Comparison of ENCODE assay signal across 16 mouse cellular contexts in genomic region chr3:107162741-107163140, GRCm38 (mm10). TPM values are rescaled to one million over a fixed set of nuclear protein-coding genes. Genes with fewer than 3 reads are reported as not detected.
"Had no signal": no experiment of that assay in that cellular context is flagged by ENCODE, and none has a peak within 500 bp of the region (broad histone marks: within the 10 kb centered on the region; RNA-seq: fewer than 3 reads in every experiment).

No protein-coding gene starts in this region.

- H3K27ac ChIP-seq: layer of hippocampus, adult 2 months; limb, embryonic 13.5 days; liver, embryonic 15.5 days; midbrain, embryonic 15.5 days; neural tube, embryonic 13.5 days; stomach, postnatal 0 days had no signal

- H3K9me3 ChIP-seq: limb, embryonic 13.5 days; liver, embryonic 15.5 days; midbrain, embryonic 15.5 days; neural tube, embryonic 13.5 days had no signal

- H3K4me1 ChIP-seq: liver, embryonic 15.5 days had no signal

- H3K36me3 ChIP-seq: limb, embryonic 13.5 days; liver, embryonic 15.5 days; midbrain, embryonic 15.5 days; neural tube, embryonic 13.5 days had no signal

- ATAC-seq: lung, postnatal 0 days; midbrain, embryonic 15.5 days had no signal

- DNase-seq: kidney, adult 18-20 months; kidney, postnatal 10 days; kidney, postnatal 4 days; left cerebral cortex, postnatal 4 days; lung, adult 2 months; lung, postnatal 36 days; right cerebral cortex, adult 18-20 months had no signal

- H3K27me3 ChIP-seq: midbrain, embryonic 15.5 days; neural tube, embryonic 13.5 days had no signal

- H3K9ac ChIP-seq: limb, embryonic 13.5 days; liver, embryonic 15.5 days; midbrain, embryonic 15.5 days; neural tube, embryonic 13.5 days had no signal

- H3K4me3 ChIP-seq: layer of hippocampus, adult 2 months; limb, embryonic 13.5 days; liver, embryonic 15.5 days; midbrain, embryonic 15.5 days; neural tube, embryonic 13.5 days had no signal

- H3K4me2 ChIP-seq: limb, embryonic 13.5 days; liver, embryonic 11.5 days; liver, embryonic 15.5 days; midbrain, embryonic 15.5 days; neural tube, embryonic 13.5 days had no signal

RNA-seq across cellular contexts. Expression of gene Kcna10, which starts 20.1 kb away (rescaled TPM):
- polyA plus RNA-seq: kidney, embryonic 14.5 days; limb, embryonic 13.5 days; liver, embryonic 11.5 days; liver, embryonic 15.5 days; lung, adult 2 months; lung, postnatal 0 days; midbrain, embryonic 15.5 days; neural tube, embryonic 13.5 days; stomach, postnatal 0 days had no signal

RNA-seq across cellular contexts. Expression of gene Cym, which starts 58.8 kb away (rescaled TPM):
- polyA plus RNA-seq: kidney, embryonic 14.5 days; limb, embryonic 13.5 days had no signal
